Mouse (Mus musculus): ENCODE data around the gene Atxn7l1.

Atxn7l1 gene

DNA sequence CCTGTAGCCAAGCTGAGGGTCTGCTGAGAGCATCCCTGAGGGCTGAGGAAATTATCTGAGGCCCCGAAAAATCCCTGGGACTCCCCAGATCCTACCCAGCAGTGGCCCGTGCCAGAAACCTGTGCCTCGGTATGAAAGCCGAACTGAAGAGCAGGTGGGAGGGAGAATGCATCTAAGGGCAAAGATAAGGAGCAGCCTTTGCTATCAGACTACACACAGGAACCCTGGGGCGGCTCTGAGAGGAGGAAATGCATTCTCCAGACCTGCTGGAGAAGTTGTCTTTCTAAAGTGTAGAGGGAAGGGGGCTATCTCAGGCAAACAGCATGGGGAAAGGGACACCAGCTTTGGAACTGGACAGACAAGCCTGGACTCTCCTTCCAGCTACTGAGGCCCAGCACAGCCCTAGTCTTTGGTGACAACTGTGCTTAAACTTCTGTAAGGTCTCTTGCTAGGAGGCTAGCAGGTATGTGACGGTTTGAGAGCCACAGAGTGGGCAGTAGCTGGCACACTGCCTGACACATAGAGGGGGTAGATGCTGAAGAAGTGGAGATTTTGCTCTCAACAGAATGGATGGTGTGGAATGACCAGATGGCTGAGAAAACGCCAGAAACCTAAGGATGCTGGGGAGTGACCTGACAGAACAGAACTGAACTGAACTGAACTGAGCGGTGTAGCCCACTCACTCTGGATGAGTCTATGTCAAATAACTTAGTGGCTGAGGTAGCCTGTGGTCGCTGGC, 170.5 kb downstream of the Atxn7l1 start:
- DNase-seq (ENCODE audit: inconsistent ontology term) = no peak

- DNase-seq (ENCODE audit: inconsistent ontology term) = no peak
Measured at GRCm38 (mm10) chr12:33322547-33322946, 175.1 kb downstream of the Atxn7l1 start.

- no peak for DNase-seq (ENCODE audit: inconsistent ontology term)
Measured at GRCm38 (mm10) chr12:33323821-33324220, 176.3 kb downstream of the Atxn7l1 start.

- no peak for DNase-seq (ENCODE audit: inconsistent ontology term)
Measured at GRCm38 (mm10) chr12:33325424-33325823, 177.9 kb downstream of the Atxn7l1 start.

DNA sequence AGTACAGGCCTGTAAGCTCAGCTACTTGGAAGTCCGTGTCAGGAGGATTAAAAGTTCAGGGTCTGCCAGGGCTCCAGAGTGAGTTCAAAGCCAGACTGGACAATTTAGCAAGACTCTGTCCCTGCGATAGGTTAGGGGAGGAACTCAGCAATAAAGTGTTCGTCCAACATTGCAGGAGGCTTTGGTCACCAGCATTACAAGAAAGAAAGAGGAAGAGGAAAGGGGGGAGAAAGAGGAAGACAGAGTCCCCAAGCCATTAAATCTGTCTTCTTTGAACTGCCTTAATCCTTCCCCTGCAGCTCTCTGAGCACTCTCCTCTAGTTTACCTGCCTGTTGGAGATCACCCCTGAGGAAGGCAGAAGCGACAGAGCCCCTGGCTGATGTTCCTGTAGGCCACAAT, 184.6 kb downstream of the Atxn7l1 start:
- no peak for DNase-seq (ENCODE audit: inconsistent ontology term)

- no peak for DNase-seq (ENCODE audit: inconsistent ontology term)
Measured at GRCm38 (mm10) chr12:33332796-33333195, 185.3 kb downstream of the Atxn7l1 start.

GRCm38 (mm10) chr12:33333914-33334313, 186.4 kb downstream of the Atxn7l1 start:
- peak; percentile 69 for DNase-seq (ENCODE audit: inconsistent ontology term)

GRCm38 (mm10) chr12:33334511-33334910, 187.0 kb downstream of the Atxn7l1 start:
- peak; percentile 31 for DNase-seq (ENCODE audit: inconsistent ontology term)

DNA sequence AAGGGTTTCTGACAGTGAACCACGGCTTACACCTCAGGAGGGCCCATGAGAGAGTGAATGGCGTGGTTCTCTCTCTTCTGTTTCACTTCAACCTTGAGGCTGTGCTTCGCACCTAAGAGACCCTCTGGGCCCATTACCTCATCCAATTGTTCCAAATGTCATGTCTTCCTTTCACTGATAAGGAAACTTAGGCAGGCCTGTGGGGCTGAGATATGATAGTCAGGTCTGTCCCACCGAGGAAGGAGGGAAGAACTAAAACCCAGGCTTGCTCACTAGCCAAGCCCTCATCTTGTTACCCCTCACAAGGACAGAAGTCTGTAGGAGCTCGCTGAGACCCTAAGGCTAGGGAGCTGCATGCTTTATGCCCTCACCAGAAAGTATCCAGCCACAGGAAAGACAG, 187.5 kb downstream of the Atxn7l1 start:
- DNase-seq (ENCODE audit: inconsistent ontology term) = no peak

DNA sequence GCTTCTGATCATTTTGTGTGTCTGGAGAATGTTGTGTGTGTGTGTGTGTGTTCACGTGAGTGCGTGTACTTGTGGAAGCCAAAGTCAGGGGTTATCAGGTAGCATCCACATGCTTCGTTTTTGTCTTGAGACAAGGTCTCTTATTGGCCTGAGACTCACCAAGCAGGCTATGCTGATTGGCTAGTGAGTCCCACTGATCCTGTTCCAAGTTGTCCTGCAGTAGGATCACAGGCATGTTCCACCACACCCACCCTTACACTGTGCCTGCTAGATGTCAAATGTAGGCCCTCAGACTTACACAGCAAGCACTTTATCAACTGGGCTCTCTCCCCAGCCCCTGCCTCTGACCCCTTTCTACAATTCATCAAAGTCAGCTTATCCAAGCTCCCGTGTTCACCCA, 187.9 kb downstream of the Atxn7l1 start:
- no peak for DNase-seq (ENCODE audit: inconsistent ontology term)

GRCm38 (mm10) chr12:33336561-33337125, 189.2 kb downstream of the Atxn7l1 start:
- no peak for DNase-seq (ENCODE audit: inconsistent ontology term)

- no peak for DNase-seq (ENCODE audit: inconsistent ontology term)
Measured at GRCm38 (mm10) chr12:33337289-33337688, 189.8 kb downstream of the Atxn7l1 start.

DNA sequence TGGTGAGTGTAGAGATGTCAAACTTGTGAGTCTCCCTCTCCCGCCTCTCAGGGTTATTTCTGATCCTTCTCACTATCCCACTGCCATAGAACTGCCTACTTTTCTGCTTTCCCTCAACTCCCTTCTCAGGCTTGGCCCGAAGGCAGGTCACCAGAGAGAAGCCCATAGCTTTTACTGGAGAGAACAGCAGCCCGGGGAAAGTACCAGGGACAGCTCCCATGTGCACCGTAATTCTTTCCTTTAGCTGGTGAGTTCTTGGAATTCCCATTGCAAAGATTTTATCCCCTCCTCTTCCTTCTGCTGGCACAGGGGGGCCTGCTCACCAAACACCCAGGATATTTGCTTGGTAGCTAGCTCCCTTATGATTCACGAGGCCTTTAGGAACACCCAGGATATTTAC, 190.7 kb downstream of the Atxn7l1 start:
- peak; percentile 37 for DNase-seq (ENCODE audit: inconsistent ontology term)

DNA sequence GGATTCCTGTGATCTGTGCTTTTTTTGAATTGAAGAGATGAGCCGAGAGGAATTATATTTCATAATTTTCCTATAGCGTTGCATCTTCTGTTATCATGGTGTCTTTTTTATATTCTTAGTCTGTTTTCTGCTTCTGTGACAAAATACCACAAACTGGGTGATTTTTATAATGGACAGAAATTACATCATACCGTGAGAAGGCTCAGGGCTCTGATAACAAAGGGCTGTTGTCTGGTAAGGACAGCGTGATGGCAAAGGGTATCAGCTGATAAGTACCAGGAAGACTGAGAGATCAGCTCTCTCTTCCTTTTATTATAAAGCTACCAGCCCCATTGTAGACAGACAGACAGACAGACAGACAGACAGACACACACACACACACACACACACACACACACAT, 192.3 kb downstream of the Atxn7l1 start:
- DNase-seq (ENCODE audit: inconsistent ontology term) = no peak

GRCm38 (mm10) chr12:33340698-33341097, 193.2 kb downstream of the Atxn7l1 start:
- DNase-seq (ENCODE audit: inconsistent ontology term) = peak; percentile 17

GRCm38 (mm10) chr12:33341351-33341892, 193.9 kb downstream of the Atxn7l1 start:
- DNase-seq (ENCODE audit: inconsistent ontology term) = peak; percentile 18

- no peak for DNase-seq (ENCODE audit: inconsistent ontology term)
Measured at GRCm38 (mm10) chr12:33344970-33345772, 197.7 kb downstream of the Atxn7l1 start.

- DNase-seq (ENCODE audit: inconsistent ontology term) = no peak
Measured at GRCm38 (mm10) chr12:33345773-33346435, 198.4 kb downstream of the Atxn7l1 start.

GRCm38 (mm10) chr12:33352671-33353070, 205.2 kb downstream of the Atxn7l1 start:
- no peak for DNase-seq (ENCODE audit: inconsistent ontology term)

GRCm38 (mm10) chr12:33358345-33358744, 210.9 kb downstream of the Atxn7l1 start:
- no peak for DNase-seq (ENCODE audit: inconsistent ontology term)

- DNase-seq (ENCODE audit: inconsistent ontology term) = no peak
Measured at GRCm38 (mm10) chr12:33359209-33359608, 211.7 kb downstream of the Atxn7l1 start.

Measured in Muller cell, postnatal 12 days (primary cell).